Mouse (Mus musculus) kidney, adult 9 months (tissue): ENCODE measurements around the gene Rbm8a.

Source experiments
- DNase-seq: peaks from one replicate; pipeline ENCODE4 v3.0.0; 2022

The Rbm8a gene

DNA sequence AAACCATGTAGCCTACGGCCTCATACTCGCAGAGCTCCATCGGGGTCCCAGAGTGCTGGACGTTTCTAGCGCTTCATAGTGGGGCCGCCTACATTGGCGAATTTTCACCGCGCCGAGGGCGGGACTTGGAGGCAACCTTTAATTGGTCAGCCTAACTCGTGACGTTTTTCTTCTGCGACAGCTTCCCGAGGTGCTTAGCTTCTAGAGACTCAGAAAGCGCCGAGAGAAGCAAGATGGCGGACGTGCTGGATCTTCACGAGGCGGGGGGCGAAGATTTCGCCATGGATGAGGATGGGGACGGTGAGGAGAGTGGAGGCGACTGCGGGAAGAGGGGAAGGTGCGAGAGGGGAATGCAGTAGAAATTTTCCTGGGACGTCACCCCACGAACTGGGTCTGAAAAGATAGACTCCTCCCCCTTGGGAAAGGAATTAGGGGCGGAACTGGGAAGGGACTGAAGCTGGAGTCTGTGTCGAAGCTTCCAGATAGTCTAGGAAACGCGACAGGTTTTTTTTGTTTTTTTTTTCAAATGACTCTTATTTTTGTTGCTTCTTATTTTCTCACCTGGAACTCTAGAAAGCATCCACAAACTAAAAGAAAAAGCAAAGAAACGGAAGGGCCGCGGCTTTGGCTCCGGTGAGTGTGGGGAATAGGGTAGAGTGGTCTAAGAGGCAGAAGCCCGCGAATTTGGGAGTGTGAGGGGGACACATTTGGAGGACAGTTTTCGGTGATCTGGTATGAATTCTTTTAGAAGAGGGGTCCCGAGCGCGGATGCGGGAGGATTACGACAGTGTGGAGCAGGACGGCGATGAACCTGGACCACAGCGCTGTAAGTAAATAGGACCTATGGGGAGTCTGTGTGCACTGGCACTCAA, at the start of gene Rbm8a:
Gene Rbm8a (plus strand): TSS at position 205 of the 872 bp plus-strand sequence.
- DNase-seq: peak; percentile 98

DNA sequence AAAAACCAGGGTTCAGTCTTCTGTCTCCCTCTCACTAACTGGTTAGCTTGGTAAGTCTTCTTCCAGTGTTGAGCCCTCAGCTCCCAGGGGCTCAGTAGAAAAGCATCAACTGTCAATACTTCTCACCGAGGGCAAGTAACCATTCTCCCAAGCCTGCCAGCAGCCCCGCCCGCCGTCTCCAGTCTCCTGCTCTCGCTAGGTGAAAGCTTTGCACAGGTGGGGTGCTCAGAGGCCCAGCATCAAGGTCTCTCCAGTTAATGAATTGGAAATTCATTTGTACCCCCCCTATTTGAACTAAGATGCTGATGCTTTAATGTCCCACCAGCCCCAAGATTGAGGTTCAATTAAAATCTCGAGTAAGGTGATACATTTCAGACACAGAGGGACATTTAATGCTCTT, 48.6 kb upstream of the Rbm8a start:
- no peak for DNase-seq

DNA sequence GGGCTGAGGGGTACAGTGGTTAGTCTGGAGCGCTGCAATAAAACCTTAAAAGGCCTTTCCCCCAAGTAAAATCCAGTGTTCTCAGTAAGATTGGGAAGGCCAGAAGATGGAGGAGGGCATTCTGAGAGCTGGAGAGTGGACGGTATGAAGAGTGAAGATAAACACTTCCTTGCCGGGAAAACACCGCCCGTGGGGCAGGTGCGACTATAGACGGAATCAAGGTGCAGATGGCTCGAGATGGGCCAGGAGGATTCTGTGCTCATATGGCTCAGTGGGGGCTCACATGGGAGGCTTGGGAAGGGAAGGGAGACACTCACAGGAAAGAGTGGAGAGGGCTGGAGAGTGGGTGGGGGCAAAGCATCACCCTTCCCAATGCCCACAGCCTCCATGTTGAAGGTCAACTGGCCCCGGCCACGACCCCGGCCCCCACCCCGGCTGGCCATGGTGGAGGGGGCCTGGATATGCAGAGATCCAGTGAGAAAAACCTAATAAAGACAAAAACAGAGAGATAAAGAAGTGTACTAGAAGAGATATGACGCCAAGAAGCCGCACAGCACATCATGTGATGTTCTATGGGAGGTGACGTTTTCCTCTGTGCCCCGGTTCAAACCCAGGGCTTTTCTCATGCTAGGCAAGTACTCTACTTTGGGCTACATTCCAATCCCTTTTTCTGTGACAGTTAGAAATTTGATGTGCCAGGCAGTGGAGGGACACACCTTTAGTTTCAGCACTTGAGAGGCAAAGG, 47.8 kb upstream of the Rbm8a start:
- DNase-seq: no peak

DNA sequence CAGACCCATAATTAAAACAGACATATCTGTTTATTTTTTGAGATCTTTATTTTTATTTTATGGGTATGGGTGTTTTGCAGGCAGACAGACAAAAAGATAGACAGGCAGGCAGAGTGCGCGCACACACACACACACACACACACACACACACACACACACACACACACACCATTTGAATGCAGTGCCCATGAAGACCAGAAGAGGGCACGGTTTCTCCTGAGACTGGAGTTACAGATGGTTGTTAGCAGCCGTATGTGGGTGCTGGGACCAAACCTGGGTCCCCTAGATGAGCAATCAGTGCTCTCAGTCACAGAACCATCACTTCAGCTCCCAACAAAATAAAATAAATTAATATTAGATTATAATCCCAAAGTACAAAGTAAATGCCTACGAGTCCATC, 46.3 kb upstream of the Rbm8a start:
- no peak for DNase-seq

DNA sequence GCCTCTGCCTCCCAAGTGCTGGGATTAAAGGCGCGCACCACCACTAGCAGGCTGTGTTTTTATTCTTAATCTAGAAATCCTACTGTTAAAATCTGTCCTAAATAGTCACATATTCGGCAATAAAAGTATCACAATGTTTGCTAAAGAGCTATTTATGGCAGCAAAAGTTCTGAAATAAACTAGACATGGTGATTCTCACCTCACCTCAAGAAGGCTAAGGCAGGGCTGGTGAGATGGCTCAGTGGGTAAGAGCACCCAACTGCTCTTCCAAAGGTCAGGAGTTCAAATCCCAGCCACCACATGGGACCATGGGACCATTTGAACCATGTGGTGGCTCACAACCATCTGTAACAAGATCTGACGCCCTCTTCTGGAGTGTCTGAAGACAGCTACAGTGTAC, 39.1 kb upstream of the Rbm8a start:
- no peak for DNase-seq

DNA sequence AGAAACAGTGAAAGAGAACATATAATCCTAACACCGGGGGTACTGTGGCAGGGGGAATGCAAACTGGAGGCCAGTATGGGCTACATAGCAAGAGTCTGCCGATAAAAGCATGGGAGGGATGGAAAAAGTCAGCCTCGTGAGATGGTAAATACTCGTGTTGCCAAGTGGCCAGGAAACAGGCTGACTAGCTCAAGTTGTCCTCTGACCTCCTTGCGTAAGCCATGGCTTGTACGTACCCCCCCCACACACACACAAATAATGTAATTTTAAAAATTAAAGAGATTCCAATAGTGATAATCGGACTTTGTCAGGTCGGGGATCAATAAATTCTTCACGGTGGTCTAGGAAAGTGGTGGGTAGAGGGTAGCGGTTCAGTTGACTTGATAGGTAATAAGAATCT, 36.4 kb upstream of the Rbm8a start:
- DNase-seq: peak; percentile 63

DNA sequence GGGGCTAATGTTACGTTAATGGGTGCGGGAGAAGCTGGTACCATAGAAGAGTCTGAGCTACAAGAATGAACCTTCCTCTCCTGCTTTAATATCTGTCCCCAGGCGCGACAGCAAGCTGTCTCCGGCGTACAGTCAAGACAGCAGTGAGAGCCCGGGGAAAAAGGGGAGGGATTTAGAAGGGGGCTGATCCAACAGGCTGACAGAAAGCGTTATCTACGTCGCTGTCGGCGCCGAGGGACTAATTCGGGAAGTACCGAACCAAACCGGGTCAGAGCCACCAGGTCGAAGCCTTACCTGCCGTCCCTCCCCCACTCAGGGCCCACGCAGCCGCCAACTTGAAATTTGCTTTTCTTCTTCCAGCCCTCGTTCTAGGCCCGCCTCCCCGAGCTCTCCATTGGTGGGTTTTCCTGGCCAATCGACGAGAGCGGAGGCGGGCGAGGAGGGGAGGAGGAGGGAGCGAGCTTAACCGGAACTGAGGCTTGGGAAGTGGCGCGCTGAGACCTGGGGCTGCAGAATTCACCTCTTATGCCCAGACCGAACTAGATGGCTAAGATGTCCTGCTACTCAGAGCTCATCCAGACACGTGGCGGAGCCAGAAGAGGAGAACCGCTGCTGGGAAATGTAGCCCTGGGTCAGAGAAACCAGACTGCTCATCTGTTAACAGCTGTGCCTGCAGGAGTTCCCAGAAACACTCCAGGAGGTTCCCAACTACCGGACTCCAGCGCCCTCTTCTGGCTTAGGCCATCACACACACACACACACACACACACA, 35.8 kb upstream of the Rbm8a start, which contains the start of gene Polr3gl:
Gene Polr3gl (minus strand): TSS at position 392 of the 771 bp plus-strand sequence.
- peak; percentile 96 for DNase-seq

DNA sequence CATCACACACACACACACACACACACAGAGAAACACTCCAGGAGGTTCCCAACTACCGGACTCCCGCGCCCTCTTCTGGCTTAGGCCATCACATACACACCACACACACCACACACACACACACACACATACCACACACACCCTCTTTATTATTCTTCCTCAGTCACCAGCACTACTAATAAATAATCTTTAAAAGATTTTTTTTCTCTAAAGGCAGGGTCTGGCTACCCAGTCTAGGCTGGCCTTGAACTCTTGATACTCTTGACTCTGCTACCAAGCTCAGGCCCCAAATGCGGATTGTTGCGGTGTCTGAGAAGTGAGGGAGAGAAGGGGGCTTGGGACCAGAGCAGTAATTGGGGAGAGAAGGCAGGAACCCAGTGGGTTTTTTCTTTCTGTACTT, 34.9 kb upstream of the Rbm8a start:
- DNase-seq: no peak

DNA sequence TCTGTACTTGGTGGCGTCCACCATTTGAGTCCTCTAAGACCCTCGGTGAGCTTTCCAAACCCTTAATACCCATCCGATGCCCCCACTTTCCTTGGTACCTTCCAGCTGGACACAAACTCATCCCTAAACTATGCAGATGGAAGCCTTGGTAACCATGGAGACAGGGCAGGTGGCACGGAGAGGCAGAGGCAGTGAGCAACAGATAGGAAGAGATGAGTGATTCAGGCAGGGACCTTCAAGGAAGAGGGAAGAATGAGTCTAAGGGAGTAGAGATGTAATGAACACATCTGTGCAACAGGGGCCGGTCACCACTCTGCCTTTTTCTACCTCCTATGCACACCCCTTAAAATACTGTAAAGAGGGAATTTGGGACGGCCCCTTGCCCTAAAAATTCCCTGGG, 34.1 kb upstream of the Rbm8a start:
- no peak for DNase-seq

DNA sequence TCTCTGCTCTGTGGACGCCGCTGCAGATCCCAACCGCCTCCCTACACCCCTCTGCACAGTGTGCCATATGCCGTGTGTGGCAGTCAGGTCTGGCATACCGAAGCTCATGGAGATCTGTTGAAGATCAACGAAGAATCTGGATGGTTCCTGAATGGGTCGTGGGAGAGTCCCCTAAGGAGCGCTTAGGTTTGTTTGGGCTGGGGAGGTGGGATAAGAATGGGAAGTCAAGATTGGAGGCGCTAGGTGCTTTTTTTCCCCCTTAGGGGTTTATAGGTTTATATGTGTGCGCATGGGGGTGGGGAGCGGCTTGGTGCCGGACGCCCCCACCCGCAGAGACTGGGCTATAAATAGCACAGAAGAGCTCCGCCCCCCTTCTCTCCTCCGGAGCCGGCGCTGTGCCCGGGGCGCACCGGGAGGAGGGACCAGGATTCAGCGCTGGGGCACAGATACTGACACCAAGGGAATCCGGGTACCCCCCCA, 33.5 kb upstream of the Rbm8a start, which contains the start of gene Ankrd34a:
Gene Ankrd34a (plus strand): TSS at position 409 of the 480 bp plus-strand sequence.
- DNase-seq: no peak

DNA sequence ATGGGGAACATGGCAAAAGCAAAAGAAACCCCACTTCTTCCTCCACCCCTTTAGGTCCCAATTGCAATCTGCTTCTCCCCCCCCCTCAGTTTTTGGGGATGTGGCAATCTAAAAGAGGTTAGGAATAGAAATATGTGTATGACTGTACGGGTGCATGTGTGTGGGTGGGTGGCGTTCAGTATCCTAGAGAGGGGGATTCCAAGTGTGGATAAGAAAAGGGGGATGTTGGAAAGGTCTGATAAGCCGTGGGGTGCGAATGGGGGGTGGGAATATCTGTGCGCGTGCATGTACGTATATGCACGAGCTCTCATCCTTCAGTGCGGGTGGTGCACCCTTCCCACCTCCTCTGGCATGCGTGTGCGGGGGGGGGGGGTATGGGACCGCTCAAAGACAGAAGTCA, 32.9 kb upstream of the Rbm8a start:
- DNase-seq: no peak

DNA sequence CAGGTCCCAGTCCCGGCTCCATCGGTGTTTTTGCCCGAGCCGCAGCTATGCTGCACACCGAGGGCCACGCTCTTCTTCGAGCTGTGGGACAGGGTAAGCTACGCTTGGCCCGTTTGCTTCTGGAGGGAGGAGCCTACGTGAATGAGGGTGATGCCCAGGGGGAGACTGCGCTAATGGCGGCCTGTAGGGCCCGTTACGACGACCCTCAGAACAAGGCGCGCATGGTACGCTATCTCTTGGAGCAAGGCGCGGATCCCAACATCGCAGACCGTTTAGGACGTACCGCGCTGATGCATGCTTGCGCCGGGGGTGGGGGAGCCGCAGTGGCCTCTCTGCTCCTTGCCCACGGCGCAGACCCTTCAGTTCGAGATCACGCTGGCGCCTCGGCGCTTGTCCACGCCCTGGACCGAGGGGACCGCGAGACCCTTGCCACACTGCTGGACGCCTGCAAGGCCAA, 32.3 kb upstream of the Rbm8a start:
- DNase-seq: no peak

DNA sequence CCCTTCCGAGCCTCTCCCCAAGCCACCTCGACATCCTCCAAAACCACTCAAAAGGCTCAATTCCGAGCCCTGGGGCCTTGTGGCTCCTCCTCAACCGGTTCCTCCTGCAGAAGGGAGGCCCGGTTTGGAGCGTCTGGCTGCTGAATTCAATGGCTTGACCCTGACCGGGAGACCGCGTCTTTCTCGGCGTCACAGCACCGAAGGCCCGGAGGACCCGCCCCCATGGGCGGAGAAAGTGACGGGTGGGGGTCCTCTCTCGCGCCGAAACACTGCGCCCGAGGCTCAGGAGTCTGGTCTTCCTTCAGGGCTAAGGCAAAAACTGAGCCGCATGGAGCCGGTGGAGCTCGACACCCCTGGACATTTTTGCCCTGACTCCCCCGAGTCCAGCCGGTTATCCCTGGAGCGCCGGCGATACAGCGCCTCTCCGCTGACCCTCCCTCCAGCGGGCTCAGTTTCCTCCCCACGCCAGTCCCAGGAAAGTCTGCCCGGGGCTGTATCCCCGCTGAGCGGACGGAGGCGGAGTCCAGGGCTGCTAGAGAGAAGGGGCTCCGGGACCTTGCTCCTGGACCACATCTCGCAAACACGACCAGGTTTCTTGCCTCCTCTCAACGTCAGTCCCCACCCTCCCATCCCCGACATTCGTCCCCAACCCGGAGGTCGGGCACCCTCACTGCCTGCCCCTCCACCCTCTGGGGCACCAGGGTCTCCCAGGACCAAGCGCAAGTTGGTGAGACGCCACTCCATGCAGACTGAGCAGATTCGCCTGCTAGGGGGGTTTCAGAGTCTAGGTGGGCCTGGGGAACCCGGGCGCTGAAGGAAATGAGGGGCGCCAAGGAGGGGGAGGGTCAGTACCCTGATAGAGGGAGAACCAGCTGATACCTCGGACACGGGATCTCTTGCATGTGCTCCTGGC, 31.3 kb upstream of the Rbm8a start:
- DNase-seq: peak; percentile 54

DNA sequence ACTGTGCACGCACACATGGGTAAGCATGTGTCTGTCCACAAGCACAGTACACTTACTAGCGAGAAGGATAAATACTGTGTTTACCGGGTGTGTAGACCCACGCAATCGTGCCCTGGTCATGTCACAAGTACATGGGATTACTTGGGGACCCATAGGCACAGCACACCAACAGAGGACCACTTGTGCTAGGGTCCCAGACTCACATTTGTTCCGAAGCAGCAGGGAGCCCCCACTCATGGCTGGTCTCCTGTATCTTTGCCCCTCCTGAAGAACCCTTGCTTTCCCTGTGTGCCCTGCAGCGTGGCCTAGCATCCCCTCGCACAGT, 30.7 kb upstream of the Rbm8a start:
- no peak for DNase-seq

DNA sequence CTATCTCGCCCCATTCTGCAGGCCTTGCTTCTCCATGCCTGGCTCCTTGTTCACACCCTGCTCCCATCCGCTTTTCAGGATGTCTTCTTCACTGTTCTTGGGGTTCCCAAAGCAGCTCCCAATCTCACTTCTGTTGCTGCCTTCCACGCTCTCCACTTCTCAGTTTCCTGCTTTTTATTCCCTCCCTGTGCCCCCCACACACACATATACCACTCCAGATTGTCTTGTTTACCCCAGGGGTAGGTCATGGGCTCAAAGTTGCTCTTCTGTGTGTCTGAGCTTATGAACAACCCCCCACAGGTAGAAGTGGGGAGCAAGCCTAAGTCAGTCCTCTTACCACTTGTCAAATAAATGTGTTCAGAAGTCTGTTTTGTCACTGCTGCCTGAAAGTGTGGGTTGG, 30.3 kb upstream of the Rbm8a start:
- DNase-seq: no peak

DNA sequence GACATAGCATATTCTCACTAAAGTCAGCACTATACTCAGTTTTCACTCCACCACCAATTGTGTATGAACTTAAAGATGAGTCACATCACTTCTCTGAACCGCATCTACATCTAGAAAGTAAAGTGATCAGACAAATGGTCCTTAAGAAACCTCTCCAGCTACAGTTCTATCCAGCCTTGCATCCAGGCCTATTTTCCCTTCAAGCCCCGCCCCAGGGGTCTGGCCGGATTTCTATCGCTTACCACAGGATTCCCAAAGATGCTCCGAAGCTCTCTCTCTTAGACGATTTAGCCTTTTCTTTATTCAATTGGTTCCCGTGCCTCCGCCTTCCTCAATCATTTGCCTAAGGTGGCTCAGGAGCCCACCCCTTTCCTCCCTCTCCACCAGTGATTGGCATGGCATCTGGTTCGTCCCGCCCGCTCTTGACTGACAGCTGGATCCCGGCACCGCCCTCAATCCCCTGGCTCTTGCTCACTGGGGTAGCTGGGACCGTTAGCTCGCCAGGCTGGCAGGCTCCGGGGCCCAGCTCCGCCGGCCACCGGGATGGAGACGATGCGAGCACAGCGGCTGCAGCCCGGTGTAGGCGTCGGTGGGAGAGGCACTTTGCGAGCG, 29.0 kb upstream of the Rbm8a start, which contains the start of gene Lix1l:
Gene Lix1l (plus strand): TSS at position 511 of the 612 bp plus-strand sequence.
- peak; percentile 91 for DNase-seq

DNA sequence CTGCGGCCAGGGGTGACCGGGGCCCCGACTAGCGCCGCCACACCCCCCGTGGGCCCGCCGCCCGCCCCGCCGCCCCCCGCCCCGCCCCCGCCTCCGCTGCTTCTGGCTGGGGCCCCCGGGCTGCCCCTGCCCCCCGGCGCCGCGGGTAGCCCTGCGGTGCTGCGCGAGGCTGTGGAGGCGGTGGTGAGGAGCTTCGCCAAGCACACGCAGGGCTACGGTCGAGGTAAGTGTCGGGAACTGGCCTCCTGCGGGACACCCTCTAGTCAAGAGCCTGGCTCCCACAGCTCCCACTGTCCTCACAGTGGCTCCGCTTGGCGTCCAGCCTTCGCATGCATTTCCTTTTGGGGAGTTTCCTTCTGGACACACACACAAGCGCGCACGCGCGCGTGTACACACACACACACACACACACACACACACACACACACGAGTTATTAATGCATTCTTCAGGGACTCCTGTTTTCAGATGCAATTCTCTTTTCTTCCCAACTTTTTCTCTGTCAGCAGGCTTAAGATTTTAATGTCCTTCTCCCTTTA, 28.4 kb upstream of the Rbm8a start:
- DNase-seq: peak; percentile 66

DNA sequence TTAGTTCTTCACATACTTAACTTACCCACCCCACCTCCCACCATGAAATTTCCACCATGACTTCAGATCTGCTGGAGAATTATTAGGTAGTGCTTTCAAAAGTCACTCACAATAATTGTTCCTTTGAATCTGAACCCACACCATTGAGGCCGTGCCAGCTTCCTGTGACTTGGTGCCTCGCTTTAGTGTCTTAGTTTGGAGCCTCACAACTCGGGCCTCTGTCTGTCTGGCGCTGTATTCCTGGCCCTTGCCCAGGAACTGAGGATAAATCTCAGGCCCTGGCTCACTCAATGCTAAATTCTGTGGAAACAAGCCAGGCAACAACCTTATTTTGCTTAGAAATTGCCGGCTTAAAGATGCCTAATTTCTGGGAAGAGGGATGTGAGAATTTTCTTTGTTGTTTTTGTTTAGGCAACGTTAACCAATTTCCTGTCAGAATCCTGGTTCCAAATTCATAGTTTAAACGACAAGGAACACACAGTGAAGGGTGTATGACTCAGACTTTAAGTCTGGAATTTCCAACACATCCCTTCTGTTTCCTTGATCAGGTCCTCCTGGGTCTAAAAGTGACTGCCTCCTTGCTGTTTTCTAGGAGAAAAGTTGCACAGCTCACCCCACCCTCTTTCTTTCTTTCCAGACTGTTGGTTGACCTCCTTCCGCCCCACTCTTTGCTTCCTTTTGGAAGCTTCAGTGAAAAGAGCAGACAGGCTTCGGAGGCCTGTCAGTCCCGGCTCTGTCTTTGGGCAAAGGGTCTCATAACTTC, 27.6 kb upstream of the Rbm8a start:
- no peak for DNase-seq

DNA sequence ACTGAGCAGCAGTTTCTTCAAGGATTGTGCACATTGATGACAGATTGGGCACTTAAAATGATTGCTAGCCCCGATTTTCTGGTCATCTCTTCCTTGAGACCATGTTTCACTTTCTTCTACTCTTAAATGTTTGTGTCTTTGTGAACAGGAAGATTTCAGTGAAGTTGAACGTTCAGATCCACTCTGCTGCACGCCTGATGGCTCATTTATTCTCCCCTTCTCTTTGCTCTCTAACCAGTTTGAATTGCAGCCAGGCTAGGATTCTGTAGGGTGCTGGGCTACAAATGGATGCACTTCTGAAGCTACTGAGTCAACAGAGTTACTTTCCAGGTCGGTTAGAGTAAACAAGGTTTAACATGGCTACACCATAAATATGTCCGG, 27.0 kb upstream of the Rbm8a start:
- DNase-seq: no peak

DNA sequence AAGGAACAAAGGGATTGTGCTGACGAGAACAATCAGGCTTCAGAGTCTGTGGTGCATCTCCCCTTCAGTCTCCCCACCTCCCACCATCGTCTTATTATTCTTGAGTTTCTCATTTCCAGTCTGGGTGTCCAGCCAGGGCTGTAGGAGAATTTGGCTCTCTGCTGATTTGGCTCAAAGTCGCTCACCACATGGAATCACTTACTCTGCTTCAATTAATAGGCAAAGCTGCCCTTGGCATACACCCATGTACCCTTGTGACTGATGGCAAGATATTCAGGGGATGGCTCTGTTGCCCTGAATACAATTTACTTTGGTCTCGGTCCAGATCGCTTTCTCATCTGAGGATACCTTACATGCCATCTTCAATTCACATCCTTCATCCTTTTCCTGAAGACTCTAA, 26.4 kb upstream of the Rbm8a start:
- no peak for DNase-seq
